Mouse (Mus musculus) splenic B cell, adult 2 months (primary cell): ENCODE measurements around the gene Cldn16.
"Not testable (repeated sequence)": the region's sequence is repeated elsewhere in the genome, so short reads cannot be mapped to it uniquely, and the experiment has no call there.

Experiments used
- DNase-seq: peaks from one replicate; pipeline ENCODE4 v3.0.0-alpha.2; 2011; ENCODE audit warnings: low read depth, low spot score
- H3K27me3 ChIP-seq: 2 replicates; pipeline ENCODE4 v1.6.1; 2012; ENCODE audit warnings: mild to moderate bottlenecking, low read length, moderate library complexity, mixed read lengths; ENCODE audit not compliant: control insufficient read depth, poor library complexity, insufficient read depth, severe bottlenecking
- H3K36me3 ChIP-seq: 2 replicates; pipeline ENCODE4 v1.6.1; 2012; ENCODE audit warnings: mild to moderate bottlenecking, low read length, moderate library complexity, mixed read lengths; ENCODE audit not compliant: control insufficient read depth, poor library complexity, insufficient read depth, severe bottlenecking

Gene Cldn16

DNA sequence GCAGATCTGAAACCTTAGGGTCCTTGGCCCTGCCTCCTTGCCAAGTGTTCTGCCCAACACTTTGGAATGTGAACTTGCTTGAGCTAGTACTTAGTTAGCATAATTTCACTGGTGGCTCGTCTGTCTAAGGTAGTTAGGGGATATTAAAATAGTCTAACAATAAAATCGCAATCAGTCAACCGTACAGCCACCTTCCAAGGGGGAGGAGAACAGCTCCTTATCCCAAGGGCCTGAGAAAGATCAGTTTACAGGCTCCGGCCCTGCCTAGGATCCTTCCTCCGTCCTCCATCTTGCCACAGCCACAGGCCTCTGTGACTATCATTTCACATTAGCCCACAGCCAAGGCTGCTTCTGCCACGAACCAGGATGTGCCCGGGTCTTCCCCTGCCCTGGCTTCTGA lies at the start of gene Cldn16:
Cldn16 (plus strand) TSS at position 301 of the 400 bp plus-strand sequence.
- Histone ChIP-seq H3K27me3 (no peaks in the 10 kb centered on the region), H3K36me3 (no peaks in the 10 kb centered on the region)
- DNase-seq = no peak

DNA sequence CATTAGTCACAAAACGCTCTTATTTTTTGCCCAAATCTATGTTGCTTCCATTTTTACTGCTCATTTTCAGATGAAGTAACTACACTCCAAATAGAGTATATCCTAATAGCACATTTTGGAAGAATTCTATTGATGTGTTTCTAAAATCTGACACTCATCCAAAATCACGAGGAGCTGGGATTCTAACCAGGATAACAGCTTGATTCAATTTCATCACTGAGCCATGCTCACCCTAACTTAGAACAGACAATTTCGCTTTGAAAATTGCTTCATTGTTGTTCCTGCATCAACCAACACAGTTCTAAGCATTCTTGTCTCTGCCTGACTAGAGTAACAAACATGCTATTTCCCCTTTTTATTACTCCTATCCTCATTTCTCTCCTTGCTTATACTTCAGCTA lies 44.3 kb upstream of the Cldn16 start:
- DNase-seq = no peak

DNA sequence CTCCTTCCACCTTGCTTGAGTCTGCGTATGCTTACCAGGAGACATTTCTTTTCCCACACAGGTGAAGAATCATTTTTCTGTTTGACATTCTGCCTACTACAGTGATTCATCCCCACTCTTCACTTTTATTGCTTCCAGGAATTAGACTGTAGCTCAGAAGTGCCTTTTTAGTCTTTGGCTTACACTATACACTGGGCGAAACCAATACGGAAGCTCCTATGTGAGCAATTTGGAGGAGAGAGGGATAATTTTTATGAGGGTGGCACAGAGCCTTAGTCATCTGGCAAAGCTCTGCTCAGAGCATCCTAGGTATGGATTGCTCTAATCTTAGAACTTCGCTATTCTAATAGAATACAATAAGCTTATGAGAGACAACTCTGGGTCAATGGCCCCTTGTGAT lies 40.9 kb upstream of the Cldn16 start:
- no peak for DNase-seq
- H3K36me3 ChIP-seq = no peaks in the 10 kb centered on the region
- H3K27me3 ChIP-seq = no peaks in the 10 kb centered on the region

More for the DNA sequence above, 44.3 kb upstream of the Cldn16 start:
- Histone ChIP-seq H3K36me3 (no peaks in the 10 kb centered on the region), H3K27me3 (no peaks in the 10 kb centered on the region)

DNA sequence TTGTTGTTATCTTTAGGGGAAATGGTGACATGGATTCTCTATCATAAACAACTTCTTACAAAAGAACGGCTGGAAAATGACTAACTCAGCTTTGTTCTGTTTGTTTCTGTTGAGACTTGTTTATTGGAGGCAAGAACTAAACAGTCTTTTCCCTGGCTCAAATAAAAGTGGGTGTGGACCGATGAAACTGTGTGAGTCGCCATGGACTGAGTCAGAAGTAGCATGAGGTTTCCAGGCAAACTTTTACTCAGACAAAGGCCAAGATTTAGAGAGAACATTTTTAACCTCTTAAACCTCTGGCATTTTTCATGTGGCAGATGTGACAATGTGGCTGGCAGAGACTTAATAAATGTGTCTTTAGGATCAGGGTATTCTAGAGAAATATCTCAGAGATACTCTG lies 32.7 kb upstream of the Cldn16 start:
- Histone ChIP-seq H3K27me3 (no peaks in the 10 kb centered on the region), H3K36me3 (no peaks in the 10 kb centered on the region)
- no peak for DNase-seq

DNA sequence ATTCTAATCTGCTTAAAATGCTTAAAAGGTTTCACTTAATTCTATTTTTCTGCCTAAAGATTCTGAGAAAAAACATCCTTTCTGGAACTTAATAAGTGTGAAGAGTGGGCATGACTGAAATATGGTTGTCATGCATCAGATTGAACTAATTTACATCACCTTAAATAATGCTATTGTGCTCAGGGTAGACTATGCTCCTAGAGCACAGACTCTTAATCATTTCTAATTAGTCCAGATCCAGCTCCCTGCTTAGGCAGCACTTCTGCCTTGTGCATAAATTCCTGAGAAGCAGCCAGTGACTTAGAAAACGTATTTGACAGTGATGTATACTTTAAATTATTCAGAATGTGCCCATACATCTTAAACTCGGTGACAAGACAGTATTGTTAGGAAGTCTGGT lies 29.4 kb upstream of the Cldn16 start:
- no peaks in the 10 kb centered on the region for H3K27me3 ChIP-seq
- no peaks in the 10 kb centered on the region for H3K36me3 ChIP-seq
- DNase-seq = no peak

DNA sequence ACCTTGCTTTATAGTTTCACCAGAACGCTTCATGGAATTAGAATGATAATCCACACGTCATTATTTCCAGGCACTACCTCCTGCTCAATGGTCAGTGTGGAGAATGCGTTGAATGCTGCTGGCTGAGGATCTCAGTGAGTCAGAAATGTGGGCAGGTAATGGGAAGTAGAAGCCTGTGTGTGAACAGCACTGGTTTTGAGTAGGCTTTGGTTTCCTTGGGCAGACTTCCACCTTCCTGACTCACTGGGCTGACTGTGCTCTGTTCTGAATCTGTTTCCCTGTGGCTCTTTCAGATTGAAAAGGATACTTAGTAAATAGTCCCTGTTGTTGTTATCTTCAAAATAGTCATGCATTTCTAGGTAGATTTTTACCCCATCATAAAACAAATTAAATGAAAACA lies 22.9 kb upstream of the Cldn16 start:
- no peak for DNase-seq
- Histone ChIP-seq H3K27me3 (no peaks in the 10 kb centered on the region), H3K36me3 (no peaks in the 10 kb centered on the region)

DNA sequence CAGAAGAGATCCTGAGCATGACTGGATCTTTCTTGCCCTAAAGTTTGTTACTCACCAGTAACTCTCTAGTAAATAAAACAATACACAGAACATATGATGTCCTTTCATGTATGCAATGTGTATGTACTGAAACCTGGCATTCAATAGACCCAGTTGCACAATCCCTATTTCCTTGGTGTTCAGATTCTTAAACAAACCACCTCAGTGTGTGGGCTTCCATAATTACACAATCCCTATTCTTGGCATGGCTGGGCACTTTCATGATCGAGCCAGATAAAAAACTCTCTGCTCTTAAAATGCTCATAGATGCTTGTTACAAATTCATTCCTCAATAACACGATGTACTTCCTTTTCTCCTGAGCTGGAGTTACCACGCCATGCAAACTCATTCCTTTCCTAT lies 21.8 kb upstream of the Cldn16 start:
- DNase-seq = no peak
- no peaks in the 10 kb centered on the region for H3K36me3 ChIP-seq
- no peaks in the 10 kb centered on the region for H3K27me3 ChIP-seq

DNA sequence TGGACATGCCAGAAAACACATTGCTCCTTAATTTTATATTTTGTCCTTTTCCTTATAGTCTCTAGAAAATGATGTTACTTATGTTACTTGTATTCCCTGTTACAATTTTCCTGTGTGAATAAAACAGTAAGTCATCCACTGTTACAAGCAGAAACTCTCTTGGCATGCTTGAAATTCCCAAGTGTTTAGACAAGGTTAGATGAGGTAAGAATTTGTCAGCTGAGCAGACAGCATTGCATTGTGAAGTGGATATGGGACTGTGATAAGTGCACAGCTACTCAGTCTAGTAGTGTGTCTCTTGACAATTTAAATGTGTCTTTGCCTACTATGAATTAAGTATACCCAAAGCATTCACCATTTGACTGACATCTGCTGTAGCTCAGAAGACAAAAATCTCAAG lies 18.1 kb upstream of the Cldn16 start:
- DNase-seq = no peak
- Histone ChIP-seq H3K27me3 (no peaks in the 10 kb centered on the region), H3K36me3 (no peaks in the 10 kb centered on the region)

DNA sequence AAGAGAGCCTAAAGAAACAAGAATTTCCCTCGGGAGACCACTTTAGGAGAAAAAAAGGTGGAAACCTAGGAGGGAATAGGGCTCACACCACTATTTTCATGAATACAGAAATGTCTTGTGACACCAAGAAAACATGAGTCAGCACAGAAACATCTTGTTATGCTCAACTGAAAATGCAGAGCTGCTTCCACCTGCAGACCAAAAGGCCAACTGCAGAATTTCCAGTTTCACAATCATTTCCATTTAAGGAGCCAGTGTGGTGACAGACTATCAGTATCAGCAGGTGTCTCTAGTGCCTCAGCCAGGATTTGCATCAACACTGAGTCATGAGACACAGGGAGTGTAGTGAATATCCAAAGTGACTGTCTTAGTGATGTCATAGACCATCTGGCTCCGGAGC lies 15.3 kb upstream of the Cldn16 start:
- no peaks in the 10 kb centered on the region for H3K27me3 ChIP-seq
- no peak for DNase-seq
- H3K36me3 ChIP-seq = no peaks in the 10 kb centered on the region

DNA sequence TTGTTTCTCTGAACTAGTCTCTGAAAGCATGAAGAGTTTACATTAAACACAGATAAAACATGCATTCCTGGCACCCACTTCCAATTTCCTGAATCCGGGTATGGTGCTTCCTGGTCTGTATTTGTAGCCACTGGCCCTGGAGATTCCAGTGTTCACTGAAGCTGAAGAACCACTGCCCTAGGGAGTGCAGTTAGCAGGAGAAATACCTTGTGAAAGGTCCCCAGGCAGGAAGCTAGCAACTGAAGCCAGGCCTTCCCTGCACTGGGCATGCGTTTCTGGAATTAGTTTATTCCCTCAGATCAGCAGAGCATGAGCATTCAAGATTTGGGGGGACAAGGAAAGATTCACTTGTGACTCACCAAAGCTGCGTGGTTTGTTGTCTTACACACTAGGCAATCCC lies 8.8 kb upstream of the Cldn16 start:
- DNase-seq = no peak
- no peaks in the 10 kb centered on the region for H3K27me3 ChIP-seq
- H3K36me3 ChIP-seq = no peaks in the 10 kb centered on the region

DNA sequence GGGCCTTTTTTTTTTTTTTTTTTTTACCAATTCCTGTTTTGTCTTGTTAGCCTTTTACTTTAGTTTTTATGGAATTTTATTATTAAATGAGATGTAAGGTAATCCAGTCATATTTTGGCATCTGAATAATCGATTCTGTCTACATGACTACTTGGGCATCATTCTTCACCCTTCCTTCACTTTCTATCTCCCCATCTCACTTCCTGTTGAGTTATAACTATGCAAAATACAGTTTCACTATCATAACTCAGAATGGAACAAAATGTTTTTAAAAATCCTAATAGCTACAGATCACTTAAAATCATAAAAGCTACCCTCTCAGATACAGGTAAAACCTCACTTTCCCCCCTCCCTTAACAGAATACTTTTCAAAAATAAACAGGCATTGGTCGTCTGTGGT lies 6.8 kb upstream of the Cldn16 start:
- DNase-seq = no peak
- no peaks in the 10 kb centered on the region for H3K36me3 ChIP-seq
- no peaks in the 10 kb centered on the region for H3K27me3 ChIP-seq

DNA sequence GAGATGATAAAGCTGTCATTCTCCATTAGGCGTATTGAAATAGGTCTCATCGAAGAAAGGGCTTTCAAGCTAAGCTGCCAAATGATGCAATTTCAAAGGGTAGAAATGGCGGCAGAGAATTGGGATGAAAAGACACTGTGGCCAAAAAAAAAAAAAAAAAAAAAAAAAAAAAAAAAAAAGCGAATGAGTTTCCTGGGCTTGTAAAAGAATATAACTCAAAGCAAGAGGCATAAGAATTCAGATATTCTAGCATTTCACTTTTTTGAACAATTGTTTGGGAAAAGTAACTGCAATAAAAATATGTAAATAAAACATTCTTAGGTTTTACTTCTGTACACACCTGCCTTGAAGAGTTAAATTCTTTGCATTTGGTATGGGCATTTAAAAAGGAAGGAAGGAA lies 3.6 kb downstream of the Cldn16 start:
- no peak for DNase-seq
- no peaks in the 10 kb centered on the region for H3K36me3 ChIP-seq
- no peaks in the 10 kb centered on the region for H3K27me3 ChIP-seq

DNA sequence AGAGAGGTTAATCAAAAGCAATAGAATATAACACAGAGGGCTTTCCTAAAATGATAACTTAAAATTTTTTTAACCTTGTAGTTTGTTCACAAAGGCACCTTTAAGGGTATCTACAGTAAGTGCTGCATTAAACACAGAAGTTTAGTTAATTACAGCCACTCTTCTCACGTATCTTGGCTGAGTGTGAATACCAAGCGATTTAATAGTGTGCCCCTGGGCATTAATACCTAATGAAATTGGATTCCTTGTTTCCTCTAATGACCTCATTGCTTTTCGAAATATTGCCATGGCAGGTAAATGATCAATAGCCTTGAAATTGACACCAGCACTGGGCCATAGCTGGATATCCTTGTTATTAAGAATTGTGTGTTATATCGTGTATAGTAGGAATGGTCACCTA lies 8.3 kb downstream of the Cldn16 start:
- Histone ChIP-seq H3K27me3 (no peaks in the 10 kb centered on the region), H3K36me3 (no peaks in the 10 kb centered on the region)
- DNase-seq = no peak

DNA sequence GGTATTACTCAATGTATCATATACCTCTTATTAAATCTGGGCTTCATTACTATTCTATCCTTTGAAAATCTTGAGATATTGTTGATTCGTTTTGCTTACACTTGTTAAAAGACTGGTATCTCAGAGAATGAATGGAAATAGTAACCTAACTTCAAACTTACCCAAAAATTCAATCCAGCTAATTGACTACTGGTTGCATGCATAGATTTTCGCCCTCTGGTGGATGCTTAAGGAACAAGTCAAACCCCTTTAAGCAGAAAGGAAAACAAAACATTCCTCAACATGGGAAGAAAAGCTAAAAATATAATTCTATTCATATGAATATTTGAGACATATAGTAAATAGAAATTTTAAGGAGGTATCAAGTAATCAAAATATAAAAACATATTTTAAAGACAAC lies 32.8 kb downstream of the Cldn16 start:
- no peak for DNase-seq
- H3K36me3 ChIP-seq = no peaks in the 10 kb centered on the region
- no peaks in the 10 kb centered on the region for H3K27me3 ChIP-seq

DNA sequence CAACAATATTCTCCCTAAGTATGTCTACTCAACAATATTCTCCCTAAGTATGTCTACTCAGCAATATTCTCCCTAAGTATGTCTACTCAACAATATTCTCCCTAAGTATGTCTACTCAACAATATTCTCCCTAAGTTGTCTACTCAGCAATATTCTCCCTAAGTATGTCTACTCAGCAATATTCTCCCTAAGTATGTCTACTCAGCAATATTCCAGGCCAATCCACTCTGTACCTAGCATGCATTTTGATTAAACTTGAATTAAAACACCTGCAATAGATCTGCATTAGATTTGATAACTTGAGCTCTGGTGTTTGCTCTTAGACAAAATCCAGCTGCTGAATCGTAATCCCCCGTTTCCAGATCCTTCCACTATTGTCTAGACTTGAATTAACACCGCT lies 36.8 kb downstream of the Cldn16 start:
- not testable (repeated sequence) for DNase-seq, H3K27me3 ChIP-seq, H3K36me3 ChIP-seq

DNA sequence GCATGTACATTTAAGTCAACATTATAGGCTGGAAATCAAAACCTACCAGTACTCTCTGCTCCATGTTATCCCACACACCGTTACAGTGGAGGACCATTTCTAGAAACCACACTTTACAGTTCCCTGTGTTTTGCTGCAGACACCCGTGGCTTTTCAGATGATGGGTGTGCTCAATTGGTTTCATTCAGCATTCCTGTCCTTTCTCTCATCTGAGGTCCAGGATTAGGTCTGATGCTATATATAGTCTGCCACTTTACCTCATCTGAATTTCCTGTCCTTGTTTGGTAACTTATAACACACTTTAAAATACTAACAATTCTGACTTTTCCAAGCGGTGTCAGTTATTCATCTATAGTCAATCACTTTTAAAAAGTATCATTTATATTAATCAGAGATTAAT lies 37.8 kb downstream of the Cldn16 start:
- no peaks in the 10 kb centered on the region for H3K36me3 ChIP-seq
- no peaks in the 10 kb centered on the region for H3K27me3 ChIP-seq
- no peak for DNase-seq
